Mouse (Mus musculus) hindbrain, embryonic 14.5 days (tissue): ENCODE results near the gene Pkn2. TPM values are rescaled to one million over a fixed set of nuclear protein-coding genes. Genes with fewer than 3 reads are reported as not detected.

Experiments
- ATAC-seq: fragments of 200-750 bp; cut with Nextera tagmentation; 2 replicates; pipeline ENCODE4 v1.8.0; 2017; ENCODE audit warnings: moderate number of reproducible peaks, mild to moderate bottlenecking, moderate TSS enrichment, moderate library complexity; ENCODE audit not compliant: low FRiP score
- DNase-seq: peaks from one replicate; pipeline ENCODE4 v3.0.0-alpha.2; 2015; ENCODE audit warnings: low spot score
- H3K27ac ChIP-seq: fragments of 300-500 bp; sonication (generic); 2 replicates; pipeline ENCODE4 v1.5.1; 2014; ENCODE audit warnings: mild to moderate bottlenecking, moderate library complexity
- H3K27me3 ChIP-seq: fragments of 300-500 bp; sonication (generic); 2 replicates; pipeline ENCODE4 v1.6.1; 2014; ENCODE audit warnings: mild to moderate bottlenecking, low read length, mixed read lengths; ENCODE audit not compliant: control insufficient read depth, insufficient read depth
- H3K36me3 ChIP-seq: fragments of 300-500 bp; sonication (generic); replicated peaks from 2 replicates; pipeline ENCODE4 v1.6.1; 2014; ENCODE audit not compliant: control insufficient read depth, insufficient read depth
- H3K4me1 ChIP-seq: fragments of 300-500 bp; sonication (generic); replicated peaks from 2 replicates; pipeline ENCODE4 v1.6.1; 2014; ENCODE audit warnings: antibody characterized with exemption, low read length, mixed read lengths; ENCODE audit not compliant: control insufficient read depth, insufficient read depth
- H3K4me2 ChIP-seq: fragments of 300-500 bp; sonication (generic); replicated peaks from 2 replicates; pipeline ENCODE4 v1.6.1; 2014; ENCODE audit warnings: mild to moderate bottlenecking, moderate library complexity
- H3K4me3 ChIP-seq: fragments of 300-500 bp; sonication (generic); replicated peaks from 2 replicates; pipeline ENCODE4 v1.5.1; 2014; ENCODE audit warnings: mild to moderate bottlenecking, low read length
- H3K9ac ChIP-seq: fragments of 300-500 bp; sonication (generic); 2 replicates; pipeline ENCODE4 v1.6.1; 2014
- H3K9me3 ChIP-seq: fragments of 300-500 bp; sonication (generic); 2 replicates; pipeline ENCODE4 v1.6.1; 2016; ENCODE audit warnings: low read length; ENCODE audit not compliant: control insufficient read depth
- WGBS: fragments of 180-500 bp; shearing (Covaris S2); extraction: QIAGEN DNeasy Blood & Tissue Kit; methylation state at CpG from one replicate; pipeline ENCODE4 v1.1.7; 2014; 5-methylcytosine and 5-hydroxymethylcytosine counted together
- polyA plus RNA-seq: library from polyadenylated mRNA; unstranded; fragments of >200 nt; fragmentation: Nextera tagmentation; extraction: Ambion mirVana; gene quantifications from 2 replicates; pipeline ENCODE4 v1.2.1, GENCODE M21; 2014

The Pkn2 gene
- 22.0 and 24.5 TPM in 2 replicates for polyA plus RNA-seq

GRCm38 (mm10) chr3:142881872-142882623 is at the start of gene Pkn2:
Gene Pkn2, minus strand, starts transcription at chr3:142882004.
- Histone ChIP-seq H3K27me3 (no peaks in the 10 kb centered on the region), H3K4me2 (peak within 1 kb of the TSS; percentile 65), H3K9me3 (no peaks in the 10 kb centered on the region), H3K4me1 (peaks cover 5% of the 10 kb centered on the region), H3K4me3 (peak within 1 kb of the TSS; percentile 85), H3K9ac (peak within 1 kb of the TSS; percentile 90), H3K36me3 (no peaks in the 10 kb centered on the region), H3K27ac (peak within 1 kb of the TSS; percentile 93)
- peak; percentile 99 for ATAC-seq
- under 1% methylated on average over 79 of the region's 84 CpGs for WGBS
- DNase-seq, result peak; percentile 99

- no peaks in the 10 kb centered on the region for H3K36me3 ChIP-seq
- no peaks in the 10 kb centered on the region for H3K4me1 ChIP-seq
- no peaks in the 10 kb centered on the region for H3K9me3 ChIP-seq
- DNase-seq (no peak), ATAC-seq (no peak)
- no peak overlapping the region for H3K27ac ChIP-seq
- no peak overlapping the region for H3K9ac ChIP-seq
- WGBS, result 79% methylated on average over 2 of the region's 2 CpGs
- no peaks in the 10 kb centered on the region for H3K27me3 ChIP-seq
- no peak overlapping the region for H3K4me3 ChIP-seq
- H3K4me2 ChIP-seq, result no peak overlapping the region
These were observed 48.1 kb upstream of the Pkn2 start for GRCm38 (mm10) chr3:142929906-142930305.

GRCm38 (mm10) chr3:142927311-142927710 is 45.5 kb upstream of the Pkn2 start:
- H3K27ac ChIP-seq, result no peak overlapping the region
- H3K9me3 ChIP-seq, result no peaks in the 10 kb centered on the region
- H3K4me1 ChIP-seq, result no peaks in the 10 kb centered on the region
- H3K4me3 ChIP-seq, result no peak overlapping the region
- no peak for DNase-seq
- H3K27me3 ChIP-seq, result no peaks in the 10 kb centered on the region
- no peak overlapping the region for H3K9ac ChIP-seq
- H3K4me2 ChIP-seq, result no peak overlapping the region
- ATAC-seq, result no peak
- WGBS, result 83% methylated on average over 3 of the region's 3 CpGs
- H3K36me3 ChIP-seq, result no peaks in the 10 kb centered on the region

- no peaks in the 10 kb centered on the region for H3K4me1 ChIP-seq
- H3K9ac ChIP-seq, result no peak overlapping the region
- H3K27ac ChIP-seq, result no peak overlapping the region
- H3K4me2 ChIP-seq, result no peak overlapping the region
- no peaks in the 10 kb centered on the region for H3K9me3 ChIP-seq
- DNase-seq (no peak), ATAC-seq (no peak)
- no peak overlapping the region for H3K4me3 ChIP-seq
- WGBS, result 84% methylated on average over 2 of the region's 2 CpGs
- no peaks in the 10 kb centered on the region for H3K27me3 ChIP-seq
- no peaks in the 10 kb centered on the region for H3K36me3 ChIP-seq
These were observed 43.1 kb upstream of the Pkn2 start for GRCm38 (mm10) chr3:142924831-142925348.

- Histone ChIP-seq H3K4me3 (no peak overlapping the region), H3K4me1 (no peaks in the 10 kb centered on the region), H3K36me3 (no peaks in the 10 kb centered on the region), H3K27me3 (no peaks in the 10 kb centered on the region), H3K9me3 (no peaks in the 10 kb centered on the region), H3K4me2 (no peak overlapping the region), H3K9ac (no peak overlapping the region), H3K27ac (no peak overlapping the region)
- WGBS, result 65% methylated on average over 3 of the region's 3 CpGs
- ATAC-seq, result no peak
- DNase-seq, result no peak
These were observed 37.3 kb upstream of the Pkn2 start for GRCm38 (mm10) chr3:142919070-142919469.

GRCm38 (mm10) chr3:142917760-142918439 is 36.1 kb upstream of the Pkn2 start:
- H3K27me3 ChIP-seq, result no peaks in the 10 kb centered on the region
- ATAC-seq, result no peak

GRCm38 (mm10) chr3:142917171-142917570 is 35.4 kb upstream of the Pkn2 start:
- ATAC-seq (no peak), DNase-seq (no peak)
- H3K4me3 ChIP-seq, result no peak overlapping the region
- no peak overlapping the region for H3K27ac ChIP-seq
- no peaks in the 10 kb centered on the region for H3K9me3 ChIP-seq
- no peaks in the 10 kb centered on the region for H3K27me3 ChIP-seq
- 89% methylated on average over 4 of the region's 4 CpGs for WGBS
- H3K4me1 ChIP-seq, result no peaks in the 10 kb centered on the region
- no peak overlapping the region for H3K4me2 ChIP-seq
- no peaks in the 10 kb centered on the region for H3K36me3 ChIP-seq
- H3K9ac ChIP-seq, result no peak overlapping the region

More at GRCm38 (mm10) chr3:142917760-142918439, 36.1 kb upstream of the Pkn2 start:
- Histone ChIP-seq H3K4me1 (no peaks in the 10 kb centered on the region), H3K36me3 (no peaks in the 10 kb centered on the region), H3K9ac (no peak overlapping the region), H3K27ac (no peak overlapping the region), H3K4me2 (no peak overlapping the region), H3K4me3 (no peak overlapping the region), H3K9me3 (no peaks in the 10 kb centered on the region)
- DNase-seq, result no peak
- 67% methylated on average over 4 of the region's 4 CpGs for WGBS

GRCm38 (mm10) chr3:142913295-142913694 is 31.5 kb upstream of the Pkn2 start:
- Histone ChIP-seq H3K27me3 (no peaks in the 10 kb centered on the region), H3K4me3 (no peak overlapping the region), H3K9me3 (no peaks in the 10 kb centered on the region), H3K9ac (no peak overlapping the region), H3K36me3 (no peaks in the 10 kb centered on the region), H3K27ac (no peak overlapping the region), H3K4me2 (no peak overlapping the region), H3K4me1 (no peaks in the 10 kb centered on the region)
- WGBS, result 72% methylated on average over 1 of the region's 1 CpGs
- no peak for ATAC-seq
- no peak for DNase-seq

- Histone ChIP-seq H3K9me3 (no peaks in the 10 kb centered on the region), H3K27ac (no peak overlapping the region), H3K4me1 (no peaks in the 10 kb centered on the region), H3K27me3 (no peaks in the 10 kb centered on the region), H3K4me3 (no peak overlapping the region), H3K4me2 (no peak overlapping the region), H3K36me3 (no peaks in the 10 kb centered on the region), H3K9ac (no peak overlapping the region)
- DNase-seq (no peak), ATAC-seq (no peak)
- WGBS, result 86% methylated on average over 2 of the region's 2 CpGs
These were observed 17.9 kb upstream of the Pkn2 start for GRCm38 (mm10) chr3:142899683-142900082.
